ENCODE assay signal across 11 mouse cellular contexts in genomic region chr15:96778321-96778926, GRCm38 (mm10).
DNase-seq lines count a peak whose midpoint lies in the region; ATAC-seq lines count a peak whose summit lies in the region.
"Had no signal": no experiment of that assay in that cellular context is flagged by ENCODE, and none has a peak within 500 bp of the region (broad histone marks: within the 10 kb centered on the region; RNA-seq: fewer than 3 reads in every experiment).

No protein-coding gene starts in this region.

- ATAC-seq in heart, embryonic 16.5 days (replicated peaks; ENCODE audit: extremely low read depth, insufficient read depth, low FRiP score): peak; percentile 34; the same call in 1 of the 2 replicates
- no peak for ATAC-seq in forebrain, embryonic 11.5 days (replicated peaks; ENCODE audit: low FRiP score)
- ATAC-seq: forebrain, postnatal 0 days had no signal

- H3K4me2 ChIP-seq in heart, embryonic 16.5 days (ENCODE audit: low read depth, low read length): no peak overlapping the region
- no peak overlapping the region for H3K4me2 ChIP-seq in forebrain, embryonic 11.5 days (ENCODE audit: low read depth, low read length, severe bottlenecking)
- H3K4me2 ChIP-seq: limb, embryonic 15.5 days had no signal

- H3K9me3 ChIP-seq in heart, embryonic 16.5 days (replicated peaks; ENCODE audit: control insufficient read depth, low read length): no peaks in the 10 kb centered on the region
- H3K9me3 ChIP-seq in forebrain, embryonic 11.5 days (ENCODE audit: control insufficient read depth, low read length): no peaks in the 10 kb centered on the region
- H3K9me3 ChIP-seq: limb, embryonic 15.5 days had no signal

- H3K9ac ChIP-seq in heart, embryonic 16.5 days (ENCODE audit: low read length): peak overlapping the region; percentile 42; the same call in 1 of the 2 replicates
- H3K9ac ChIP-seq in forebrain, embryonic 11.5 days (ENCODE audit: low read length): no peak overlapping the region
- H3K9ac ChIP-seq: forebrain, postnatal 0 days; limb, embryonic 15.5 days had no signal

- H3K27ac ChIP-seq in heart, embryonic 16.5 days (ENCODE audit: low read length): peak overlapping the region; percentile 77
- no peak overlapping the region for H3K27ac ChIP-seq in forebrain, embryonic 11.5 days (ENCODE audit: low read depth, low read length)
- H3K27ac ChIP-seq: limb, embryonic 15.5 days had no signal

- H3K4me1 ChIP-seq in heart, embryonic 16.5 days (ENCODE audit: control insufficient read depth, insufficient read depth, low read length): peaks cover 34% of the 10 kb centered on the region
- no peaks in the 10 kb centered on the region for H3K4me1 ChIP-seq in forebrain, embryonic 11.5 days (replicated peaks; ENCODE audit: control insufficient read depth, insufficient read depth, low read length)

- no peak overlapping the region for H3K4me3 ChIP-seq in heart, embryonic 16.5 days (ENCODE audit: low read length)
- H3K4me3 ChIP-seq in forebrain, embryonic 11.5 days (ENCODE audit: low read depth, low read length): no peak overlapping the region
- H3K4me3 ChIP-seq: limb, embryonic 15.5 days had no signal

- DNase-seq in CD4-positive helper T cell, adult 2 months (ENCODE audit: low read depth, low spot score): peak; percentile 85
- peak; percentile 65 to 74 for DNase-seq in CD8-positive naive resting alpha-beta T cell, adult 2 months (ENCODE audit: low read depth in 2 of 2, low spot score in 2 of 2)
- peak; percentile 73 for DNase-seq in spleen, postnatal 36 days (ENCODE audit: low spot score in 2 of 2)
- DNase-seq in urinary bladder, postnatal 36 days (ENCODE audit: low spot score in 2 of 2): no peak
- no peak for DNase-seq in cerebellum, adult 9-11 months
- no peak for DNase-seq in forebrain, embryonic 11.5 days (ENCODE audit: low spot score)
- DNase-seq: adrenal gland, adult 2 months; forebrain, postnatal 0 days; kidney, adult 8-10 months had no signal

- 68% methylated on average over 15 of the region's 15 CpGs for WGBS in heart, embryonic 16.5 days
- WGBS in forebrain, embryonic 11.5 days: 94% methylated on average over 15 of the region's 15 CpGs

- no peaks in the 10 kb centered on the region for H3K36me3 ChIP-seq in heart, embryonic 16.5 days (ENCODE audit: control insufficient read depth, insufficient read depth)
- no peaks in the 10 kb centered on the region for H3K36me3 ChIP-seq in forebrain, embryonic 11.5 days (ENCODE audit: control insufficient read depth, insufficient read depth, low read length)
- H3K36me3 ChIP-seq: limb, embryonic 15.5 days had no signal

- H3K27me3 ChIP-seq in heart, embryonic 16.5 days (ENCODE audit: control insufficient read depth, insufficient read depth, low read length): no peaks in the 10 kb centered on the region
- no peaks in the 10 kb centered on the region for H3K27me3 ChIP-seq in forebrain, embryonic 11.5 days (ENCODE audit: control insufficient read depth, insufficient read depth, low read length)
- H3K27me3 ChIP-seq: limb, embryonic 15.5 days had no signal

Comparison
In these comparisons a context has a peak if more than half of its experiments do, and no peak if none do; other contexts are left out.
1. DNase-seq: peak in CD4-positive helper T cell, adult 2 months (single experiment), CD8-positive naive resting alpha-beta T cell, adult 2 months (2 of 2) and spleen, postnatal 36 days (2 of 2); none in urinary bladder, postnatal 36 days (0 of 2), cerebellum, adult 9-11 months (single experiment) and forebrain, embryonic 11.5 days (single experiment).